Mouse (Mus musculus) cerebellum, adult (tissue): ENCODE results near the gene Taf13.

Experiments used
- ATAC-seq: cut with Nextera tagmentation; 2 replicates; pipeline ENCODE4 v1.9.2; 2017; ENCODE audit warnings: mild to moderate bottlenecking, moderate library complexity, mixed read lengths; ENCODE audit not compliant: insufficient number of reproducible peaks, low FRiP score, low TSS enrichment

Taf13 gene

GRCm38 (mm10) chr3:108572309-108573010 is 962 bp downstream of the Taf13 start:
- ATAC-seq: no peak

- ATAC-seq: no peak
Measured at GRCm38 (mm10) chr3:108574018-108574417, 2.5 kb downstream of the Taf13 start.

- ATAC-seq: no peak
Measured at GRCm38 (mm10) chr3:108584580-108584979, 13.1 kb downstream of the Taf13 start.

- ATAC-seq: no peak
Measured at GRCm38 (mm10) chr3:108588446-108588845, 16.9 kb downstream of the Taf13 start.

GRCm38 (mm10) chr3:108590786-108591529 is 19.5 kb downstream of the Taf13 start, which contains the start of gene Wdr47:
TSS of gene Wdr47 (plus strand) at chr3:108591279.
- ATAC-seq: peak; percentile 96

- ATAC-seq: peak; percentile 24
Measured at GRCm38 (mm10) chr3:108591530-108592522, 20.3 kb downstream of the Taf13 start.

GRCm38 (mm10) chr3:108608906-108609305 is 37.4 kb downstream of the Taf13 start:
- no peak for ATAC-seq
